Mouse (Mus musculus) embryonic facial prominence, embryonic 12.5 days (tissue): Measurements from ENCODE around the gene Psmc2. TPM values are rescaled to one million over a fixed set of nuclear protein-coding genes. Genes with fewer than 3 reads are reported as not detected.

Source experiments
- ATAC-seq: fragments of 200-750 bp; cut with Nextera tagmentation; 2 replicates; pipeline ENCODE4 v1.8.0; 2017; ENCODE audit not compliant: insufficient number of reproducible peaks, insufficient read depth, low FRiP score, low TSS enrichment
- H3K27ac ChIP-seq: fragments of 300-500 bp; sonication (generic); 2 replicates; pipeline ENCODE4 v1.5.1; 2016; ENCODE audit warnings: mild to moderate bottlenecking
- H3K27me3 ChIP-seq: fragments of 300-500 bp; sonication (generic); 2 replicates; pipeline ENCODE4 v1.6.1; 2016; ENCODE audit warnings: mild to moderate bottlenecking, moderate library complexity
- H3K36me3 ChIP-seq: fragments of 300-500 bp; sonication (generic); 2 replicates; pipeline ENCODE4 v1.6.1; 2016; ENCODE audit warnings: mild to moderate bottlenecking
- H3K4me1 ChIP-seq: fragments of 300-500 bp; sonication (generic); 2 replicates; pipeline ENCODE4 v1.6.1; 2016
- H3K4me2 ChIP-seq: fragments of 300-500 bp; sonication (generic); replicated peaks from 2 replicates; pipeline ENCODE4 v1.6.1; 2016; ENCODE audit warnings: mild to moderate bottlenecking, moderate library complexity
- H3K4me3 ChIP-seq: fragments of 300-500 bp; sonication (generic); 2 replicates; pipeline ENCODE4 v1.5.1; 2016; ENCODE audit warnings: mild to moderate bottlenecking
- H3K9ac ChIP-seq: fragments of 300-500 bp; sonication (generic); 2 replicates; pipeline ENCODE4 v1.6.1; 2016; ENCODE audit warnings: mild to moderate bottlenecking, moderate library complexity
- H3K9me3 ChIP-seq: fragments of 300-500 bp; sonication (generic); 2 replicates; pipeline ENCODE4 v1.6.1; 2016; ENCODE audit warnings: mild to moderate bottlenecking, moderate library complexity
- WGBS: fragments of 180-500 bp; shearing (Covaris S2); methylation state at CpG from one replicate; pipeline ENCODE4 v1.1.7; 2016; 5-methylcytosine and 5-hydroxymethylcytosine counted together
- polyA plus RNA-seq: library from polyadenylated mRNA; unstranded; fragments of >200 nt; fragmentation: Nextera tagmentation; extraction: Ambion mirVana; gene quantifications from 2 replicates; pipeline ENCODE4 v1.2.1, GENCODE M21; 2016

Psmc2 gene
- polyA plus RNA-seq, 1 experiment from 2014 or later = 198 TPM

GRCm38 (mm10) chr5:21813994-21814393 is 28.9 kb downstream of the Psmc2 start:
- ATAC-seq = no peak
- H3K4me3 ChIP-seq = no peak overlapping the region
- no peak overlapping the region for H3K27ac ChIP-seq
- no peaks in the 10 kb centered on the region for H3K9me3 ChIP-seq
- no peaks in the 10 kb centered on the region for H3K27me3 ChIP-seq
- H3K9ac ChIP-seq = no peak overlapping the region
- H3K4me2 ChIP-seq = no peak overlapping the region
- WGBS = 45% methylated on average over 1 of the region's 1 CpGs
- no peaks in the 10 kb centered on the region for H3K4me1 ChIP-seq
- H3K36me3 ChIP-seq = no peaks in the 10 kb centered on the region

DNA sequence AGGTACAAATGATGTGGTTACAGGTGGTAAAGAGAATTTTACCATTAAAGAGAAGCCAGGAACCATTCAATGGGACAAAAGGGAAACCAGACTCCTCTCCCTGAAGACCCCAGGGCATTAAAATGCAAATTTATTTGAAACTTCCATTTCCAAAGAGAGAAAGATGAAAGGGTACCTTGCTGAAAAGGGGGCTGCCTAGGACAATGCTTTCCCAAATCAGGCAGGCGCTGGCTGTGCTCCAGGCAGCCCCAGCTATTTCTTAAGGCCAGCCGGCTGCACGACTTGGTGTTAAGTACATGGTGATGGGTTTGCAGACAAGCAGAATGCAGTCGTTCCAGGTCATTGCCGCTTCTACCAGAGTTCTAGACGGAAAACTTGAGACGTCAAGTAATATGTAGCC is 41.3 kb downstream of the Psmc2 start:
- no peaks in the 10 kb centered on the region for H3K27me3 ChIP-seq
- H3K27ac ChIP-seq = no peak overlapping the region
- H3K4me1 ChIP-seq = no peaks in the 10 kb centered on the region
- H3K9ac ChIP-seq = no peak overlapping the region
- ATAC-seq = no peak
- H3K36me3 ChIP-seq = no peaks in the 10 kb centered on the region
- WGBS = 28% methylated on average over 7 of the region's 7 CpGs
- H3K4me3 ChIP-seq = no peak overlapping the region
- H3K4me2 ChIP-seq = no peak overlapping the region
- H3K9me3 ChIP-seq = no peaks in the 10 kb centered on the region

- Histone ChIP-seq H3K36me3 (no peaks in the 10 kb centered on the region), H3K4me3 (no peak overlapping the region), H3K4me2 (no peak overlapping the region), H3K27ac (no peak overlapping the region), H3K4me1 (no peaks in the 10 kb centered on the region), H3K9ac (no peak overlapping the region), H3K27me3 (no peaks in the 10 kb centered on the region), H3K9me3 (no peaks in the 10 kb centered on the region)
- WGBS = 13% methylated on average over 6 of the region's 6 CpGs
- no peak for ATAC-seq
Observed at GRCm38 (mm10) chr5:21827643-21828042, 42.6 kb downstream of the Psmc2 start.

- H3K27me3 ChIP-seq = no peaks in the 10 kb centered on the region
Observed at GRCm38 (mm10) chr5:21828855-21829254, 43.8 kb downstream of the Psmc2 start.

DNA sequence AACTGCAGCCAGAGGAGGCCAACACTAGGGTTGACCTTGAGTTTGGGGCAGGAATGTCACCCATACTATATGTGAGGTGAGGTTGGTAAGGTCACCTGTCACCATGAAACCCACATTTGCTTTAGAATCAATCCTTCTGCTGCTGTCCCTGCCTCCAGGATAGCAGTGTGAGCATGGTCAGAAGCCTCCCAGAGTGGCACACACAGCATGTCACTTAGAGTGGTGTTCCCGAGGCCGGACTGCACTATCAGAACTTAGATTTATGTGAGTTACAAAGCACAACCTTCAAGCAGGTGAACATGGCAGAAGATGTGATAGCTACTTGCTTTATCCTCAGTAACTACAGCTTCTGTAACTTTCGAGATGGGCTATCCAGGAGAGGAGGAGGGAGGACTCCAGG is 46.7 kb downstream of the Psmc2 start:
- Histone ChIP-seq H3K4me3 (no peak overlapping the region), H3K4me2 (no peak overlapping the region), H3K4me1 (no peaks in the 10 kb centered on the region), H3K27ac (no peak overlapping the region), H3K9ac (no peak overlapping the region), H3K9me3 (no peaks in the 10 kb centered on the region), H3K36me3 (no peaks in the 10 kb centered on the region), H3K27me3 (no peaks in the 10 kb centered on the region)
- no peak for ATAC-seq
- WGBS = 74% methylated on average over 3 of the region's 3 CpGs

More at GRCm38 (mm10) chr5:21828855-21829254, 43.8 kb downstream of the Psmc2 start:
- H3K36me3 ChIP-seq = no peaks in the 10 kb centered on the region
- no peak overlapping the region for H3K9ac ChIP-seq
- H3K4me3 ChIP-seq = no peak overlapping the region
- WGBS = 69% methylated on average over 4 of the region's 4 CpGs
- no peaks in the 10 kb centered on the region for H3K4me1 ChIP-seq
- no peaks in the 10 kb centered on the region for H3K9me3 ChIP-seq
- H3K27ac ChIP-seq = no peak overlapping the region
- no peak for ATAC-seq
- no peak overlapping the region for H3K4me2 ChIP-seq

GRCm38 (mm10) chr5:21844676-21845075 is 59.6 kb downstream of the Psmc2 start:
- no peak overlapping the region for H3K4me3 ChIP-seq
- no peaks in the 10 kb centered on the region for H3K4me1 ChIP-seq
- H3K4me2 ChIP-seq = no peak overlapping the region
- ATAC-seq = no peak
- H3K9me3 ChIP-seq = no peaks in the 10 kb centered on the region
- no peaks in the 10 kb centered on the region for H3K27me3 ChIP-seq
- no peak overlapping the region for H3K27ac ChIP-seq
- H3K9ac ChIP-seq = no peak overlapping the region
- H3K36me3 ChIP-seq = no peaks in the 10 kb centered on the region
- 83% methylated on average over 4 of the region's 4 CpGs for WGBS

- H3K4me3 ChIP-seq = no peak overlapping the region
- no peak overlapping the region for H3K9ac ChIP-seq
- H3K36me3 ChIP-seq = no peaks in the 10 kb centered on the region
- no peak for ATAC-seq
- H3K4me2 ChIP-seq = no peak overlapping the region
- no peak overlapping the region for H3K27ac ChIP-seq
- H3K4me1 ChIP-seq = no peaks in the 10 kb centered on the region
- H3K27me3 ChIP-seq = no peaks in the 10 kb centered on the region
- H3K9me3 ChIP-seq = no peaks in the 10 kb centered on the region
- 85% methylated on average over 20 of the region's 20 CpGs for WGBS
Observed at GRCm38 (mm10) chr5:21846616-21847290, 61.7 kb downstream of the Psmc2 start.

GRCm38 (mm10) chr5:21847438-21847837 is 62.4 kb downstream of the Psmc2 start:
- Histone ChIP-seq H3K9ac (no peak overlapping the region), H3K9me3 (no peaks in the 10 kb centered on the region), H3K4me1 (no peaks in the 10 kb centered on the region), H3K27ac (no peak overlapping the region), H3K4me3 (no peak overlapping the region), H3K27me3 (no peaks in the 10 kb centered on the region), H3K36me3 (no peaks in the 10 kb centered on the region), H3K4me2 (no peak overlapping the region)
- ATAC-seq = no peak
- 85% methylated on average over 6 of the region's 6 CpGs for WGBS

- no peak overlapping the region for H3K4me3 ChIP-seq
- H3K4me2 ChIP-seq = no peak overlapping the region
- H3K27me3 ChIP-seq = no peaks in the 10 kb centered on the region
- no peak for ATAC-seq
- H3K27ac ChIP-seq = no peak overlapping the region
- 44% methylated on average over 10 of the region's 10 CpGs for WGBS
- no peaks in the 10 kb centered on the region for H3K4me1 ChIP-seq
- H3K9me3 ChIP-seq = no peaks in the 10 kb centered on the region
- no peaks in the 10 kb centered on the region for H3K36me3 ChIP-seq
- no peak overlapping the region for H3K9ac ChIP-seq
Observed at GRCm38 (mm10) chr5:21851679-21852340, 66.7 kb downstream of the Psmc2 start.

Other genes with a start within 250 kb of the Psmc2 start
- gene Lrrc17, start 241.7 kb upstream of the Psmc2 start, polyA plus RNA-seq = 85.1 and 88.5 TPM in 2 replicates
- gene Fbxl13, start 139.6 kb upstream of the Psmc2 start, polyA plus RNA-seq = 0.09 and 0.10 TPM in 2 replicates
- 58.2 and 58.4 TPM in 2 replicates for gene Armc10, start 139.5 kb upstream of the Psmc2 start, polyA plus RNA-seq
- gene Napepld, start 83.9 kb upstream of the Psmc2 start, polyA plus RNA-seq = 3.2 and 3.3 TPM in 2 replicates
- 83.8 and 89.1 TPM in 2 replicates for gene Pmpcb, start 48.1 kb upstream of the Psmc2 start, polyA plus RNA-seq
- gene Dnajc2, start within 50 bp of the Psmc2 start, polyA plus RNA-seq = 76.9 and 79.8 TPM in 2 replicates
- 0.09 and 0.23 TPM in 2 replicates for gene Slc26a5, start 80.3 kb downstream of the Psmc2 start, polyA plus RNA-seq